19 mouse cellular contexts compared by ENCODE assay signal in genomic region chr10:85425756-85426155, GRCm38 (mm10). TPM values are rescaled to one million over a fixed set of nuclear protein-coding genes. Genes with fewer than 3 reads are reported as not detected.
A peak's percentile ranks its signal among the peaks of the same experiment; 100 is the strongest.
DNase-seq lines count a peak whose midpoint lies in the region; ATAC-seq and TF ChIP-seq lines count a peak whose summit lies in the region.
"Had no signal": no experiment of that assay in that cellular context is flagged by ENCODE, and none has a peak within 500 bp of the region (broad histone marks: within the 10 kb centered on the region; RNA-seq: fewer than 3 reads in every experiment).

No protein-coding gene starts in this region.

- H3K4me1 ChIP-seq in intestine, embryonic 15.5 days (replicated peaks): no peaks in the 10 kb centered on the region
- H3K4me1 ChIP-seq in intestine, postnatal 0 days (replicated peaks; ENCODE audit: control insufficient read depth, insufficient read depth, low read length): no peaks in the 10 kb centered on the region
- no peaks in the 10 kb centered on the region for H3K4me1 ChIP-seq in intestine, embryonic 16.5 days (ENCODE audit: control insufficient read depth, insufficient read depth, low read length)
- no peaks in the 10 kb centered on the region for H3K4me1 ChIP-seq in forebrain, embryonic 14.5 days (ENCODE audit: control insufficient read depth, insufficient read depth, low read length)

- H3K9ac ChIP-seq in intestine, embryonic 15.5 days: no peak overlapping the region
- H3K9ac ChIP-seq in intestine, postnatal 0 days (ENCODE audit: low read depth, low read length): no peak overlapping the region
- H3K9ac ChIP-seq in intestine, embryonic 16.5 days (ENCODE audit: low read depth, low read length): no peak overlapping the region
- no peak overlapping the region for H3K9ac ChIP-seq in forebrain, embryonic 14.5 days (ENCODE audit: low read length)

- TF ChIP-seq CTCF in intestine, postnatal 0 days (IDR thresholded peaks at IDR 0.05; ENCODE audit: low read depth): no peak

- no peaks in the 10 kb centered on the region for H3K27me3 ChIP-seq in intestine, embryonic 15.5 days (replicated peaks)
- no peaks in the 10 kb centered on the region for H3K27me3 ChIP-seq in intestine, postnatal 0 days (replicated peaks; ENCODE audit: control insufficient read depth, insufficient read depth, low read length)
- H3K27me3 ChIP-seq in intestine, embryonic 16.5 days (replicated peaks; ENCODE audit: control insufficient read depth, insufficient read depth, low read length): no peaks in the 10 kb centered on the region
- H3K27me3 ChIP-seq in forebrain, embryonic 14.5 days (replicated peaks; ENCODE audit: control insufficient read depth, insufficient read depth, low read length): no peaks in the 10 kb centered on the region
- H3K27me3 ChIP-seq: CH12.LX, Patski had no signal

- no peak overlapping the region for H3K4me2 ChIP-seq in intestine, embryonic 15.5 days (replicated peaks)
- H3K4me2 ChIP-seq in intestine, postnatal 0 days (replicated peaks; ENCODE audit: low read depth): no peak overlapping the region
- H3K4me2 ChIP-seq in intestine, embryonic 16.5 days (ENCODE audit: low read depth, low read length): no peak overlapping the region
- no peak overlapping the region for H3K4me2 ChIP-seq in forebrain, embryonic 14.5 days (ENCODE audit: low read length)

- no peaks in the 10 kb centered on the region for H3K9me3 ChIP-seq in intestine, embryonic 15.5 days
- no peaks in the 10 kb centered on the region for H3K9me3 ChIP-seq in intestine, postnatal 0 days (ENCODE audit: control insufficient read depth)
- H3K9me3 ChIP-seq in intestine, embryonic 16.5 days (ENCODE audit: control insufficient read depth, low read length): no peaks in the 10 kb centered on the region
- H3K9me3 ChIP-seq in forebrain, embryonic 14.5 days (replicated peaks; ENCODE audit: control insufficient read depth, low read length): no peaks in the 10 kb centered on the region

- H3K27ac ChIP-seq in intestine, embryonic 15.5 days: no peak overlapping the region
- H3K27ac ChIP-seq in intestine, postnatal 0 days (ENCODE audit: low read depth, low read length): no peak overlapping the region
- H3K27ac ChIP-seq in intestine, embryonic 16.5 days (ENCODE audit: low read length): no peak overlapping the region
- H3K27ac ChIP-seq in forebrain, embryonic 14.5 days (ENCODE audit: low read depth, low read length): no peak overlapping the region

- H3K36me3 ChIP-seq in intestine, embryonic 15.5 days: no peaks in the 10 kb centered on the region
- H3K36me3 ChIP-seq in intestine, postnatal 0 days (ENCODE audit: control insufficient read depth, insufficient read depth): no peaks in the 10 kb centered on the region
- H3K36me3 ChIP-seq in intestine, embryonic 16.5 days (ENCODE audit: control insufficient read depth, insufficient read depth, low read length): no peaks in the 10 kb centered on the region
- no peaks in the 10 kb centered on the region for H3K36me3 ChIP-seq in forebrain, embryonic 14.5 days (ENCODE audit: control insufficient read depth, insufficient read depth, low read length)
- H3K36me3 ChIP-seq: G1E had no signal

- ATAC-seq in intestine, embryonic 15.5 days: peak; percentile 59
- no peak for ATAC-seq in intestine, postnatal 0 days
- peak; percentile 71; the same call in 1 of the 2 replicates for ATAC-seq in intestine, embryonic 16.5 days
- no peak for ATAC-seq in forebrain, embryonic 14.5 days
- ATAC-seq: activated CD4-positive, CD25-positive, alpha-beta regulatory T cell, adult 4 months; CD4-positive, CD25-positive, alpha-beta regulatory T cell, adult 4 months; Patski had no signal

- WGBS in intestine, embryonic 15.5 days: 60% methylated on average over 2 of the region's 2 CpGs
- WGBS in intestine, postnatal 0 days: 50% methylated on average over 2 of the region's 2 CpGs
- 50% methylated on average over 2 of the region's 2 CpGs for WGBS in intestine, embryonic 16.5 days
- 82% methylated on average over 2 of the region's 2 CpGs for WGBS in forebrain, embryonic 14.5 days

- H3K4me3 ChIP-seq in intestine, embryonic 15.5 days (replicated peaks): no peak overlapping the region
- no peak overlapping the region for H3K4me3 ChIP-seq in intestine, postnatal 0 days (ENCODE audit: low read depth, low read length)
- H3K4me3 ChIP-seq in intestine, embryonic 16.5 days (ENCODE audit: low read length): no peak overlapping the region
- no peak overlapping the region for H3K4me3 ChIP-seq in forebrain, embryonic 14.5 days (ENCODE audit: low read depth, low read length)

- DNase-seq in forebrain, embryonic 14.5 days (ENCODE audit: low spot score): no peak
- DNase-seq: adrenal gland, adult 2 months; adrenal gland, adult 8-10 months; adrenal gland, postnatal 10 days; adrenal gland, postnatal 14 days; adrenal gland, postnatal 25 days; adrenal gland, postnatal 36 days; B cell, adult 2 months; cerebellum, adult 11 months; cerebellum, adult 11-12 months; cerebellum, adult 18-20 months had no signal

RNA-seq across cellular contexts. Expression of gene Btbd11, which starts 39.1 kb away (rescaled TPM):
- 1.5 and 1.6 TPM in 2 replicates for polyA plus RNA-seq in intestine, embryonic 15.5 days (2015; fragmentation: Nextera tagmentation; extraction: Ambion mirVana)
- 0.34 and 0.39 TPM in 2 replicates for polyA plus RNA-seq in intestine, postnatal 0 days (2015; fragmentation: Nextera tagmentation; extraction: Ambion mirVana)
- polyA plus RNA-seq in intestine, embryonic 16.5 days (2015; fragmentation: Nextera tagmentation; extraction: Ambion mirVana): 0.86 and 1.2 TPM in 2 replicates
- polyA plus RNA-seq in forebrain, embryonic 14.5 days (2014; fragmentation: Nextera tagmentation; extraction: Ambion mirVana): 7.1 and 7.7 TPM in 2 replicates
- polyA plus RNA-seq: G1E had no signal

Comparison
In these comparisons a context has a peak if more than half of its experiments do, and no peak if none do; other contexts are left out.
1. ATAC-seq: peak in intestine, embryonic 15.5 days (single experiment) and intestine, embryonic 16.5 days (single experiment); none in intestine, postnatal 0 days (single experiment) and forebrain, embryonic 14.5 days (single experiment).